Mouse (Mus musculus): Measurements from ENCODE around the gene Krt23. TPM values are rescaled to one million over a fixed set of nuclear protein-coding genes. Genes with fewer than 3 reads are reported as not detected.

The Krt23 gene
- polyA plus RNA-seq, 1 experiment, result not detected

DNA sequence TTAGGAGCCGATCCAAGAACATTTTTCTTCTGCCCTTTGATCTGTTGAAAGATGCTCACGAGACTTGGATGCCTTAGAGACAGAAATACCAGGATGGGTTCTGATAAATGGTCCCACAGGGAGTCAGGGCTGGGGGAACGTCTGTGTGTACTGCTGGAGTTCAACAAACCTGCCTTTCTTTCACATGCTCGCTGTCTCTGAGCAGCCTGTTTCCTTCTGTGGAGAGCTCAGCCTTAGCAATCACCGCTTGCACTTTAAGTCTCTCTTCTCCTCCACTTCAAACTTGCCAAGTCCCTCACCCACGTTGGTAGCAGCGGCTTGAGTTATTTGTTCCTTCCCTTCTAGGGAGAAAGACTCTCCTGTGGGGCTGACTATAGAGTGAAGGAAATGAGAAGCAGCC is 26.6 kb downstream of the Krt23 start:
- no peak overlapping the region for H3K4me3 ChIP-seq (ENCODE audit: insufficient read depth, poor library complexity, severe bottlenecking)
- no peaks in the 10 kb centered on the region for H3K79me3 ChIP-seq (ENCODE audit: low read depth)
- no peaks in the 10 kb centered on the region for H3K79me2 ChIP-seq (ENCODE audit: control insufficient read depth, insufficient read depth)
- H3K27me3 ChIP-seq (ENCODE audit: control insufficient read depth, insufficient read depth, insufficient read length), result no peaks in the 10 kb centered on the region
- no peak for TF ChIP-seq FOSL1 (IDR thresholded peaks at IDR 0.05; ENCODE audit: insufficient read depth, low read length, poor library complexity, severe bottlenecking)
- TF ChIP-seq MAX (IDR thresholded peaks at IDR 0.05), result no peak
- no peak for TF ChIP-seq MYOG (IDR thresholded peaks at IDR 0.05; ENCODE audit: control insufficient read depth, extremely low read depth, insufficient read length)
- no peak for TF ChIP-seq CEBPB (IDR thresholded peaks at IDR 0.05; ENCODE audit: low read depth)
- no peak for TF ChIP-seq MYOD1 (IDR thresholded peaks at IDR 0.05; ENCODE audit: control insufficient read depth, insufficient read length, low read depth)
- no peak for TF ChIP-seq USF1 (IDR thresholded peaks at IDR 0.05; ENCODE audit: low read depth)
- TF ChIP-seq CTCF (IDR thresholded peaks at IDR 0.05; ENCODE audit: control insufficient read depth, insufficient read depth, insufficient read length), result no peak
- no peak overlapping the region for H3ac ChIP-seq (ENCODE audit: control insufficient read depth, insufficient read length, low read depth)
- H3K36me3 ChIP-seq (ENCODE audit: control insufficient read depth, insufficient read depth), result no peaks in the 10 kb centered on the region

DNA sequence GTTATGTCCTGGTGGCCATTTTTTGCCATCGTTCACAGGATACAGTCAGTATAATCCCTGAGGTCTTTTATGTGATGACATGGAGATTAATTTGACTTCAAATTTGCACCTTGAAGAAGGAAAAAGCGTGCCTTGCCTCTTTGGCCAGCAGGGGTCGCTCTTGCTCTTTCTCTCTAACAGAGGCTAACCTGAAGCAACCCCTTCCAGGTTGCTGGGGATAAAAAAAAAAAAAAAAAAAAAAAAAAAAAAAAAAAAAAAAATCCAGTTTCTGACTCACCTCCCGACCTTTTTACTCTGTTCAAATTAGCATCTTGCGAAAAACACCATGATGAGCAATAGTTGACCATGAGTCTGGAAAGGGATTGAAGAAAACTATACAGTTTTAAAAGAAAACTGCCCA is 28.1 kb downstream of the Krt23 start:
- TF ChIP-seq CEBPB (IDR thresholded peaks at IDR 0.05; ENCODE audit: low read depth) (peak; percentile 48), USF1 (IDR thresholded peaks at IDR 0.05; ENCODE audit: low read depth) (no peak), CTCF (IDR thresholded peaks at IDR 0.05; ENCODE audit: control insufficient read depth, insufficient read depth, insufficient read length) (peak; percentile 52)
- Histone ChIP-seq H3K27me3 (ENCODE audit: control insufficient read depth, insufficient read depth, insufficient read length) (no peaks in the 10 kb centered on the region), H3K79me3 (ENCODE audit: low read depth) (no peaks in the 10 kb centered on the region)

DNA sequence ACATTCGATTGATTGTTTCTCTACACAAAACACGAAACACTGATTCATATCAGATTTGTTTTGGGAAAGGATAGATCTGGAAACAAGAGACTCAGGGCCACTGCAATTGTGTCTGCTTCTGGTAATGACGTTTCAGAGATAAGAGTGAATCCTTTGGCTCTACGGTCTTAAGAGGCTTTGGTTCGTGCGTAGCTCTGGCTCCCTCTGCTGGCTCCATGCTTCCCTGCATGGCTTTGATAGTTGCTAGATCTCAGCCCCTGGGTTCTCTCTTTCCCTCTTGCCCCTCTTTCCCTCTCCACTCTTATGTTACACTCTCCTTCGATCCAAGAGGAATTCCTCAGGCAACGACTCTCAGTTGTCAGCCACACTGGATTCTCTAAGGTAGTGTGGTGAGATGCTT is 29.8 kb downstream of the Krt23 start:
- no peaks in the 10 kb centered on the region for H3K79me3 ChIP-seq (ENCODE audit: low read depth)
- H3K27me3 ChIP-seq (ENCODE audit: control insufficient read depth, insufficient read depth, insufficient read length), result no peaks in the 10 kb centered on the region
- no peak for TF ChIP-seq MAX (IDR thresholded peaks at IDR 0.05)
- peak; percentile 57 for TF ChIP-seq CTCF (IDR thresholded peaks at IDR 0.05; ENCODE audit: control insufficient read depth, insufficient read depth, insufficient read length)
- no peak overlapping the region for H3K4me3 ChIP-seq (ENCODE audit: insufficient read depth, poor library complexity, severe bottlenecking)
- H3K36me3 ChIP-seq (ENCODE audit: control insufficient read depth, insufficient read depth), result no peaks in the 10 kb centered on the region
- H3ac ChIP-seq (ENCODE audit: control insufficient read depth, insufficient read length, low read depth), result no peak overlapping the region
- H3K79me2 ChIP-seq (ENCODE audit: control insufficient read depth, insufficient read depth), result no peaks in the 10 kb centered on the region

More for the DNA sequence above, 28.1 kb downstream of the Krt23 start:
- Histone ChIP-seq H3K36me3 (ENCODE audit: control insufficient read depth, insufficient read depth) (no peaks in the 10 kb centered on the region), H3K4me3 (ENCODE audit: insufficient read depth, poor library complexity, severe bottlenecking) (no peak overlapping the region), H3ac (ENCODE audit: control insufficient read depth, insufficient read length, low read depth) (no peak overlapping the region), H3K79me2 (ENCODE audit: control insufficient read depth, insufficient read depth) (no peaks in the 10 kb centered on the region)

DNA sequence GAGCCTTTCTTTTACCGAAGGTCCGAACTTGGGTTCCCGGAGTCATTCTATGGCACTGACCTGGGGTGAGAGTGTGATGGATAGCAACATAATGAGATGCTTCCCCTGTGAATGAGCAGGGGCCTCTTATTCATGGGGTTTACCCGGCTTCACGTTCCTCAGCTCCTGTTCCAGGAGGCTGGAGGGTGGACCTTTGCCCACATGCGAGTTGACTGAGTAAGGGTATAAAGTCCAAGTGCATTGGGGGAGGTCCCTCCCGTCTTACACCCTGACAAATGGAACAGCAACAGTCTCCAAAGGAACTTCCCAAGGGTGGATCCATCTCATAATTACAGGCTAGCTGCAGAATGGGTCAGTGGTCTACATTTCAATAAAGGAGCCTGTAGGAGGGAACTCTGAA is 31.2 kb downstream of the Krt23 start:
- no peak for TF ChIP-seq MAX (IDR thresholded peaks at IDR 0.05)
- TF ChIP-seq CEBPB (IDR thresholded peaks at IDR 0.05; ENCODE audit: low read depth), result no peak
- TF ChIP-seq CTCF (IDR thresholded peaks at IDR 0.05; ENCODE audit: control insufficient read depth, insufficient read depth, insufficient read length), result no peak
- TF ChIP-seq FOSL1 (IDR thresholded peaks at IDR 0.05; ENCODE audit: insufficient read depth, low read length, poor library complexity, severe bottlenecking), result no peak
- no peak for TF ChIP-seq MYOD1 (IDR thresholded peaks at IDR 0.05; ENCODE audit: control insufficient read depth, insufficient read length, low read depth)
- TF ChIP-seq USF1 (IDR thresholded peaks at IDR 0.05; ENCODE audit: low read depth), result no peak
- TF ChIP-seq MYOG (IDR thresholded peaks at IDR 0.05; ENCODE audit: control insufficient read depth, extremely low read depth, insufficient read length), result no peak
- Histone ChIP-seq H3ac (ENCODE audit: control insufficient read depth, insufficient read length, low read depth) (no peak overlapping the region), H3K4me3 (ENCODE audit: insufficient read depth, poor library complexity, severe bottlenecking) (no peak overlapping the region), H3K79me3 (ENCODE audit: low read depth) (no peaks in the 10 kb centered on the region), H3K27me3 (ENCODE audit: control insufficient read depth, insufficient read depth, insufficient read length) (no peaks in the 10 kb centered on the region), H3K36me3 (ENCODE audit: control insufficient read depth, insufficient read depth) (no peaks in the 10 kb centered on the region), H3K79me2 (ENCODE audit: control insufficient read depth, insufficient read depth) (no peaks in the 10 kb centered on the region)

DNA sequence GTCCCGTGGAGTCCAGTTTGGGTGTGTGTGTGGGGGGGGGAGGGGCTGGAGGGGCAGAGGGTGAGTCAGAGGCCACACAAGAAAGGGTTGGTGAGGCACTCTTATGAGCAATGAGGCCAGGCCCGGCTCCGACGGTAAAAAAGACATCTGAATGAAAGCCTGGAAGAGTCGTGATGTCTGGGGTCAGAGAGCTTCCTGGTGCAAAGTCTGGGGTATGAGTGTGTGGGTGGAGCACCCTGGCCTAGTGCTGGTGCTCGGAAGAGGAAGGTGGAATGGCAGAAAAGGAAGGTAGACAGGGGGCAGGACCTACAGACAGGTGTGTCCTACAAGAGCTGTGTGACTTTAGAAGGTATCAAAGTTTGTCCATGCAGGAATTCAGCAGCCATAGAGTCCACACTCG is 34.0 kb downstream of the Krt23 start:
- Histone ChIP-seq H3K36me3 (ENCODE audit: control insufficient read depth, insufficient read depth) (no peaks in the 10 kb centered on the region), H3K4me3 (ENCODE audit: insufficient read depth, poor library complexity, severe bottlenecking) (no peak overlapping the region)

DNA sequence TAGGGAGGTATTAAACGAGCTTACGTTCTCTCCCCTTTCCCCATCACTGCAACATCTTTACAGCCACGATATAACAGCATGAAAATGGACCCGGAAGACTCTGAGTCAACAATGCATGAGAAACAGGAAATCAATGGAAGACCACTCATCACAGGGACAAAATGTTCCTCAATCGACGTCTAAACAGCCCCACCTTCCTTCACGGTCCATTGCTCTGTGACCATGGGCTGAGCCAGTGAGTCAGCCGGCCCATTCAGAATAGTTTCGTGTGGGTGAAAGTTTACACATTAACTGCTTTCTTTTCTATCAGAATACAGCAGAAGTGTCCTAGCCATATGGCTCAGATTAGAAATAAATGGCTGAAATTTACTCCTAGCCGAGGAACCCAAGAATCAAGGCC is 38.2 kb downstream of the Krt23 start:
- Histone ChIP-seq H3K27me3 (ENCODE audit: control insufficient read depth, insufficient read depth, insufficient read length) (peaks cover 7% of the 10 kb centered on the region), H3K36me3 (ENCODE audit: control insufficient read depth, insufficient read depth) (no peaks in the 10 kb centered on the region), H3K79me2 (ENCODE audit: control insufficient read depth, insufficient read depth) (no peaks in the 10 kb centered on the region), H3K79me3 (ENCODE audit: low read depth) (no peaks in the 10 kb centered on the region), H3ac (ENCODE audit: control insufficient read depth, insufficient read length, low read depth) (no peak overlapping the region), H3K4me3 (ENCODE audit: insufficient read depth, poor library complexity, severe bottlenecking) (no peak overlapping the region)
- TF ChIP-seq FOSL1 (IDR thresholded peaks at IDR 0.05; ENCODE audit: insufficient read depth, low read length, poor library complexity, severe bottlenecking) (no peak), USF1 (IDR thresholded peaks at IDR 0.05; ENCODE audit: low read depth) (no peak), MAX (IDR thresholded peaks at IDR 0.05) (no peak), MYOD1 (IDR thresholded peaks at IDR 0.05; ENCODE audit: control insufficient read depth, insufficient read length, low read depth) (no peak)

More for the DNA sequence above, 34.0 kb downstream of the Krt23 start:
- no peaks in the 10 kb centered on the region for H3K79me3 ChIP-seq (ENCODE audit: low read depth)
- no peaks in the 10 kb centered on the region for H3K27me3 ChIP-seq (ENCODE audit: control insufficient read depth, insufficient read depth, insufficient read length)
- no peak overlapping the region for H3ac ChIP-seq (ENCODE audit: control insufficient read depth, insufficient read length, low read depth)
- no peaks in the 10 kb centered on the region for H3K79me2 ChIP-seq (ENCODE audit: control insufficient read depth, insufficient read depth)
- TF ChIP-seq MYOD1 (IDR thresholded peaks at IDR 0.05; ENCODE audit: control insufficient read depth, insufficient read length, low read depth), result no peak
- TF ChIP-seq MYOG (IDR thresholded peaks at IDR 0.05; ENCODE audit: control insufficient read depth, extremely low read depth, insufficient read length), result no peak
- TF ChIP-seq CTCF (IDR thresholded peaks at IDR 0.05; ENCODE audit: control insufficient read depth, insufficient read depth, insufficient read length), result no peak
- no peak for TF ChIP-seq MAX (IDR thresholded peaks at IDR 0.05)
- no peak for TF ChIP-seq CEBPB (IDR thresholded peaks at IDR 0.05; ENCODE audit: low read depth)
- TF ChIP-seq USF1 (IDR thresholded peaks at IDR 0.05; ENCODE audit: low read depth), result no peak
- no peak for TF ChIP-seq FOSL1 (IDR thresholded peaks at IDR 0.05; ENCODE audit: insufficient read depth, low read length, poor library complexity, severe bottlenecking)

All from C2C12 (cell line).